Mouse (Mus musculus): ENCODE measurements around the gene Gm4303. TPM values are rescaled to one million over a fixed set of nuclear protein-coding genes. Genes with fewer than 3 reads are reported as not detected.
"Not testable (repeated sequence)": the region's sequence is repeated elsewhere in the genome, so short reads cannot be mapped to it uniquely, and the experiment has no call there.

Gene Gm4303
- total RNA-seq (2021) = not detected

DNA sequence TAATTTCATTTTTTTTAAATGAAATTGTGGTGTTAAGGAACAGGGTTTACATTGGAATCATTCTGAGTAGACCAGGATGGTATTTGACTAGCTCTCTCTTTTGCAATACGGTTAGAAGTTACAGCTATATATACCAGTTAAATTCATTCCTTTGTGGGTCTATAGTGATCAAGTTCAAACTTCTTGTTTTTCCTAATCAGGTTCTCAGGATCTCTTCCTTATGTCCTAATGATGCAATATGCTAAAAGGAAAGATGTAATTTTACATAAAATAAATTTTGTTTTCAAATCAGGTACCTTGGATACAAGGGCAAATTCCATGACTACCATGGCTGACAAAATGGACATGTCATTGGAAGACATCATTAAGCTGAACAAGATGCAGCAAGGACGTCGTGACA, at the start of gene Gm4303:
Gm4303 (plus strand) TSS at position 301 of the 400 bp plus-strand sequence.
- DNase-seq (ENCODE audit: extremely low spot score in 1 of 2, low spot score in 1 of 2) = not testable (repeated sequence)

DNA sequence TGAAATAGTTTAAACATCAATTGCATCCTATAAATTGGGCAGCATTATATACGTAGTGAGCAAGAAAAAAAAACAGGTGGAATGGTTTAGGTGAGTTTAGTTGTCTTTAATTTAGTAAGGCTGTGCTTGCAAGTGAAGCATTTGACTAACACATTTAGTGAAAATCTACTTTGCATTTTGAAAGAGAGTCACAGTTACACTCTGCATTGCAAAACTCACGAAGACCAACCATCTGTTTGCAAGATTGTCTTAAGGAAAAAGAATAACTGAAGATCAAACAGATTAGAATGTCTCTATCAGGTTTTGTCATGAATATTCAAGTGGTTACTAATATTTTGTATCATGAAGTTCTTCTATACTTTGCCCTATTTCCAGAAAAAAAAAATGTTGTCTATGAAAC, 49.7 kb upstream of the Gm4303 start:
- DNase-seq (ENCODE audit: extremely low spot score in 1 of 2, low spot score in 1 of 2) = no peak

DNA sequence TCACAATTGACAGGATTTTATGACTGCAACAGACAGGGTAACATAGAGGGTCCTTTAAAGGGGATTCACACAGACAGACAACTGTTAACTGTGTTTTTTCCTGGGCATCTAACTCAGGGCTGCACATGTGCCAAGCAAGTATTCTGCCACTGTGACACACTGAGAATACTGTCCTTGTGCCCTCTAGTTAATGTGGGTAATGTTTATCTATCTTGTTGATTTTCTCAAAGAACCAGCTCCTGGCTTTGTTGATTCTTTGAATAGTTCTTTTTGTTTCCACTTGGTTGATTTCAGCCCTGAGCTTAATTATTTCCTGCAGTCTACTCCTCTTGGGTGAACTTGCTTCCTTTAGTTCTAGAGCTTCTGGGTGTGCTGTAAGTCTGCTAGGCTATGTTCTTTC, 45.7 kb upstream of the Gm4303 start:
- DNase-seq (ENCODE audit: extremely low spot score in 1 of 2, low spot score in 1 of 2) = not testable (repeated sequence)

DNA sequence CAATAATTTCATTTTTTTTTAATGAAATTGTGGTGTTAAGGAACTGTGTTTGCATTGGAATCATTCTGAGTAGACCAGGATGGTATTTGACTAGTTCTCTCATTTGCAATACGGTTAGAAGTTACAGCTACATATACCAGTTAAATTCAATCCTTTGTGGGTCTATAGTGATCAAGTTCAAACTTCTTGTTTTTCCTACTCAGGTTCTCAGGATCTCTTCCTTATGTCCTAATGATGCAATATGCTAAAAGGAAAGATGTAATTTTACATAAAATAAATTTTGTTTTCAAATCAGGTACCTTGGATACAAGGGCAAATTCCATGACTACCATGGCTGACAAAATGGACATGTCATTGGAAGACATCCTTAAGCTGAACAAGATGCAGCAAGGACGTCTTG, 10.4 kb upstream of the Gm4303 start, which contains the start of gene Gm4301:
Gm4301 (plus strand) TSS at position 301 of the 400 bp plus-strand sequence.
- DNase-seq (ENCODE audit: extremely low spot score in 1 of 2, low spot score in 1 of 2) = not testable (repeated sequence)

DNA sequence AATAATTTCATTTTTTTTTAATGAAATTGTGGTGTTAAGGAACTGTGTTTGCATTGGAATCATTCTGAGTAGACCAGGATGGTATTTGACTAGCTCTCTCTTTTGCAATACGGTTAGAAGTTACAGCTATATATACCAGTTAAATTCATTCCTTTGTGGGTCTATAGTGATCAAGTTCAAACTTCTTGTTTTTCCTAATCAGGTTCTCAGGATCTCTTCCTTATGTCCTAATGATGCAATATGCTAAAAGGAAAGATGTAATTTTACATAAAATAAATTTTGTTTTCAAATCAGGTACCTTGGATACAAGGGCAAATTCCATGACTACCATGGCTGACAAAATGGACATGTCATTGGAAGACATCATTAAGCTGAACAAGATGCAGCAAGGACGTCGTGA, 5.2 kb upstream of the Gm4303 start, which contains the start of gene Gm4302:
Gm4302 (plus strand) TSS at position 301 of the 400 bp plus-strand sequence.
- DNase-seq (ENCODE audit: extremely low spot score in 1 of 2, low spot score in 1 of 2) = not testable (repeated sequence)

DNA sequence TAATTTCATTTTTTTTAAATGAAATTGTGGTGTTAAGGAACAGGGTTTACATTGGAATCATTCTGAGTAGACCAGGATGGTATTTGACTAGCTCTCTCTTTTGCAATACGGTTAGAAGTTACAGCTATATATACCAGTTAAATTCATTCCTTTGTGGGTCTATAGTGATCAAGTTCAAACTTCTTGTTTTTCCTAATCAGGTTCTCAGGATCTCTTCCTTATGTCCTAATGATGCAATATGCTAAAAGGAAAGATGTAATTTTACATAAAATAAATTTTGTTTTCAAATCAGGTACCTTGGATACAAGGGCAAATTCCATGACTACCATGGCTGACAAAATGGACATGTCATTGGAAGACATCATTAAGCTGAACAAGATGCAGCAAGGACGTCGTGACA, 5.0 kb downstream of the Gm4303 start, which contains the start of gene Gm4305:
Gm4305 (plus strand) TSS at position 301 of the 400 bp plus-strand sequence.
- DNase-seq (ENCODE audit: extremely low spot score in 1 of 2, low spot score in 1 of 2) = not testable (repeated sequence)

DNA sequence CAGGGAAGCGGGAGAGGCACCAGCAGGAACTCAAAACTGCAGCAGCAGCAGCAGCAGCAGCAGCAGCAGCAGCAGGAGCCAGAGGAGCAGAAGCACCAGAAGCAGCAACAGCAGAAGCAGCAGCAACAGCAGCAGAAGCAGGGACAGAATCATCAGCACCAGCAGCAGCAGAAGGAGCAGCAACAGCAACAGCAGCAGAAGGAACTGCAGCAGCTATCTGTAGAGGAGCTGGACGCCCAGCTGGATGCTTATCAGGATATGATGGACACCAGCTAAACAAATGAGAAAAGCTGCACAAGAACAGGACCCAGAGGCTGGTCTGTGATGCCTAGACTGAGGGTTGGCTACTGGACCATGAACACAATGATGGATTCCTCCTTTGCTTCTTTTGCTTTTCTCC, 11.1 kb downstream of the Gm4303 start:
- peak; percentile 3 to 15 for DNase-seq (ENCODE audit: extremely low spot score in 1 of 2, low spot score in 1 of 2)

DNA sequence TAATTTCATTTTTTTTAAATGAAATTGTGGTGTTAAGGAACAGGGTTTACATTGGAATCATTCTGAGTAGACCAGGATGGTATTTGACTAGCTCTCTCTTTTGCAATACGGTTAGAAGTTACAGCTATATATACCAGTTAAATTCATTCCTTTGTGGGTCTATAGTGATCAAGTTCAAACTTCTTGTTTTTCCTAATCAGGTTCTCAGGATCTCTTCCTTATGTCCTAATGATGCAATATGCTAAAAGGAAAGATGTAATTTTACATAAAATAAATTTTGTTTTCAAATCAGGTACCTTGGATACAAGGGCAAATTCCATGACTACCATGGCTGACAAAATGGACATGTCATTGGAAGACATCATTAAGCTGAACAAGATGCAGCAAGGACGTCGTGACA, 15.3 kb downstream of the Gm4303 start, which contains the start of gene Gm4307:
Gm4307 (plus strand) TSS at position 301 of the 400 bp plus-strand sequence.
- not testable (repeated sequence) for DNase-seq (ENCODE audit: extremely low spot score in 1 of 2, low spot score in 1 of 2)

DNA sequence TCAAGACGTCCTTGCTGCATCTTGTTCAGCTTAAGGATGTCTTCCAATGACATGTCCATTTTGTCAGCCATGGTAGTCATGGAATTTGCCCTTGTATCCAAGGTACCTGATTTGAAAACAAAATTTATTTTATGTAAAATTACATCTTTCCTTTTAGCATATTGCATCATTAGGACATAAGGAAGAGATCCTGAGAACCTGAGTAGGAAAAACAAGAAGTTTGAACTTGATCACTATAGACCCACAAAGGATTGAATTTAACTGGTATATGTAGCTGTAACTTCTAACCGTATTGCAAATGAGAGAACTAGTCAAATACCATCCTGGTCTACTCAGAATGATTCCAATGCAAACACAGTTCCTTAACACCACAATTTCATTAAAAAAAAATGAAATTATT, 36.7 kb downstream of the Gm4303 start, which contains the start of gene Gm4312:
Gm4312 (minus strand) TSS at position 101 of the 400 bp plus-strand sequence.
- not testable (repeated sequence) for DNase-seq (ENCODE audit: extremely low spot score in 1 of 2, low spot score in 1 of 2)

Other genes starting within 250 kb of the Gm4303 start
- gene Gm4301, start 10.3 kb upstream of the Gm4303 start, total RNA-seq (2021) = not detected
- not detected for gene Gm4302, start 5.1 kb upstream of the Gm4303 start, total RNA-seq (2021)
- not detected for gene Gm4305, start 5.1 kb downstream of the Gm4303 start, total RNA-seq (2021)
- gene Gm4307, start 15.4 kb downstream of the Gm4303 start, total RNA-seq (2021) = not detected
- not detected for gene Gm4312, start 36.6 kb downstream of the Gm4303 start, total RNA-seq (2021)
- 10 to 100 TPM; 12.1 to 14.4 TPM for gene Tmtc3, start 141.4 kb downstream of the Gm4303 start, total RNA-seq (2021)
- 10 to 100 TPM; 11.4 to 13.1 TPM for gene Cep290, start 141.6 kb downstream of the Gm4303 start, total RNA-seq (2021)
- 10 to 100 TPM; 18.0 to 29.4 TPM for gene 4930430F08Rik, start 244.5 kb downstream of the Gm4303 start, total RNA-seq (2021)
- not detected for gene 1700017N19Rik, start 244.5 kb downstream of the Gm4303 start, total RNA-seq (2021)